7 mouse cellular contexts compared by ENCODE assay signal in the genomic region with DNA sequence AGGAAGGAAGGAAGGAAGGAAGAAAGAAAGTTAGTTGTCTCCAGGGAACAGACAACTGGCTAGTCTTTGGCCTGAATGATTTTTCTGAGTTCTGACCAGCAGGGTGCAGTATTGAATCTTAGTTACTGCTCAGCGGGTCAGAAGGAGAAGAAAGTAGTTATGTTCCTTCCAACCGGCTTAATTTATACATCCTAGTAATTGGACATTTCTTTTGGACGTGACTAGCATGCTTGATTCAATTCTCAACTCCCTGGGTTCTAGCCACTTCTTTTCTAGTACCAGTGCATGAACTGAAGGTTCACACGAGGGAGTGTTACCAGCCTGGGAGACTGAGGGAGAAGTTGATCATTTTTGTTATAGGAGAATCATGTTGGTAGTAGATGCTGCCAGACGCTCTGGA.
A peak's percentile ranks its signal among the peaks of the same experiment; 100 is the strongest.
DNase-seq lines count a peak whose midpoint lies in the region; ATAC-seq and TF ChIP-seq lines count a peak whose summit lies in the region.

No protein-coding gene starts in this region.

- H3K27me3 ChIP-seq in liver, embryonic 12.5 days (replicated peaks), result no peaks in the 10 kb centered on the region
- no peaks in the 10 kb centered on the region for H3K27me3 ChIP-seq in limb, embryonic 14.5 days (ENCODE audit: control insufficient read depth, insufficient read depth, low read length)

- no peak for TF ChIP-seq POLR2A in limb, embryonic 14.5 days (IDR thresholded peaks at IDR 0.05; ENCODE audit: borderline replicate concordance, extremely low read depth, insufficient read depth, insufficient read length)

- no peak overlapping the region for H3K9ac ChIP-seq in liver, embryonic 12.5 days
- H3K9ac ChIP-seq in limb, embryonic 14.5 days (ENCODE audit: low read depth, low read length, severe bottlenecking), result no peak overlapping the region

- no peak overlapping the region for H3K4me2 ChIP-seq in liver, embryonic 12.5 days
- no peak overlapping the region for H3K4me2 ChIP-seq in limb, embryonic 14.5 days (replicated peaks; ENCODE audit: low read depth, low read length, severe bottlenecking)

- no peak overlapping the region for H3K4me3 ChIP-seq in liver, embryonic 12.5 days
- no peak overlapping the region for H3K4me3 ChIP-seq in limb, embryonic 14.5 days (replicated peaks; ENCODE audit: low read length)

- WGBS in liver, embryonic 12.5 days (ENCODE audit: insufficient replicate concordance), result 30% methylated on average over 5 of the region's 5 CpGs
- WGBS in limb, embryonic 14.5 days, result 22% methylated on average over 5 of the region's 5 CpGs

- H3K4me1 ChIP-seq in liver, embryonic 12.5 days, result no peaks in the 10 kb centered on the region
- H3K4me1 ChIP-seq in limb, embryonic 14.5 days (ENCODE audit: control insufficient read depth, insufficient read depth, low read length), result no peaks in the 10 kb centered on the region

- no peaks in the 10 kb centered on the region for H3K36me3 ChIP-seq in liver, embryonic 12.5 days
- no peaks in the 10 kb centered on the region for H3K36me3 ChIP-seq in limb, embryonic 14.5 days (ENCODE audit: control insufficient read depth, insufficient read depth, low read length)

- H3K27ac ChIP-seq in liver, embryonic 12.5 days, result no peak overlapping the region
- H3K27ac ChIP-seq in limb, embryonic 14.5 days (replicated peaks; ENCODE audit: low read depth, low read length), result no peak overlapping the region

- ATAC-seq in liver, embryonic 12.5 days, result no peak
- no peak for ATAC-seq in limb, embryonic 14.5 days (ENCODE audit: low FRiP score, low read depth)

- H3K9me3 ChIP-seq in liver, embryonic 12.5 days (replicated peaks), result no peaks in the 10 kb centered on the region
- no peaks in the 10 kb centered on the region for H3K9me3 ChIP-seq in limb, embryonic 14.5 days (ENCODE audit: control insufficient read depth, low read length)

- DNase-seq in liver (peak; percentile 5), ZHBTc4 (ENCODE audit: low read depth, low spot score) (peak; percentile 67)
- DNase-seq in embryo, embryonic 10.5 days (ENCODE audit: low spot score), result peak; percentile 84
- peak; percentile 44 for DNase-seq in hindlimb bud, embryonic 11.5 days (ENCODE audit: extremely low spot score, low read depth, low spot score)
- DNase-seq in limb, embryonic 14.5 days (ENCODE audit: low spot score), result peak; percentile 77
- DNase-seq in thymus, postnatal 4 days, result peak; percentile 27

Comparison
In these comparisons a context has a peak if more than half of its experiments do, and no peak if none do; other contexts are left out.
1. DNase-seq: peak in every context shown above with its lines; median percentile 84 in embryo, embryonic 10.5 days; 77 in limb, embryonic 14.5 days; 67 in ZHBTc4; 44 in hindlimb bud, embryonic 11.5 days; 27 in thymus, postnatal 4 days; 5 in liver.